Mouse (Mus musculus) retina, embryonic 14.5 days (tissue): Measurements from ENCODE around the gene Gm49366.
"Not testable (repeated sequence)": the region's sequence is repeated elsewhere in the genome, so short reads cannot be mapped to it uniquely, and the experiment has no call there.

ENCODE experiments used
- DNase-seq: peaks from one replicate; pipeline ENCODE4 v3.0.0-alpha.2; 2015; ENCODE audit warnings: low spot score

Gm49366 gene

GRCm38 (mm10) chr12:84083842-84084241, 45.1 kb downstream of the Gm49366 start:
- no peak for DNase-seq

- no peak for DNase-seq
Measured at GRCm38 (mm10) chr12:84084581-84084980, 45.8 kb downstream of the Gm49366 start.

- not testable (repeated sequence) for DNase-seq
Measured at GRCm38 (mm10) chr12:84094666-84095065, 55.9 kb downstream of the Gm49366 start.

GRCm38 (mm10) chr12:84099605-84100004, 60.9 kb downstream of the Gm49366 start:
- DNase-seq: no peak

GRCm38 (mm10) chr12:84100071-84100470, 61.3 kb downstream of the Gm49366 start:
- DNase-seq: no peak

GRCm38 (mm10) chr12:84100604-84101492, 62.1 kb downstream of the Gm49366 start, which contains the start of gene Acot6:
TSS of gene Acot6 (plus strand) at chr12:84100654.
- peak; percentile 62 for DNase-seq

GRCm38 (mm10) chr12:84101493-84101845, 62.7 kb downstream of the Gm49366 start:
- DNase-seq: peak; percentile 8

GRCm38 (mm10) chr12:84107012-84107411, 68.3 kb downstream of the Gm49366 start:
- DNase-seq: no peak

- DNase-seq: no peak
Measured at GRCm38 (mm10) chr12:84107692-84108091, 69.0 kb downstream of the Gm49366 start.
